Mouse (Mus musculus) MEL (cell line): Measurements from ENCODE around the gene Cntn5. TPM values are rescaled to one million over a fixed set of nuclear protein-coding genes. Genes with fewer than 3 reads are reported as not detected.

Source experiments
- DNase-seq: peaks from one replicate; pipeline ENCODE4 v3.0.0; 2011; ENCODE audit warnings: low read depth, low spot score
- H3K27ac ChIP-seq: 2 replicates; pipeline ENCODE4 v1.5.1; 2012; ENCODE audit warnings: low read depth, mild to moderate bottlenecking, control low read depth, low read length, moderate library complexity; ENCODE audit not compliant: control insufficient read depth
- H3K27me3 ChIP-seq, 2 experiments: fragments of 150-350 bp in 1 of 2; sonication (generic) in 1 of 2; 2 replicates each; pipeline ENCODE4 v1.6.1; 2012; ENCODE audit warnings: low read length in 2 of 2, mild to moderate bottlenecking in 2 of 2, improper control_type of control experiment in 1 of 2, moderate library complexity in 1 of 2; ENCODE audit not compliant: insufficient read depth in 2 of 2, control insufficient read depth in 1 of 2
- H3K36me3 ChIP-seq, 2 experiments: 2 replicates each; pipeline ENCODE4 v1.6.1; 2012 to 2014; ENCODE audit warnings: low read length in 2 of 2, improper control_type of control experiment in 1 of 2, inconsistent platforms in 1 of 2, mild to moderate bottlenecking in 1 of 2; ENCODE audit not compliant: insufficient read depth in 2 of 2, control insufficient read depth in 1 of 2
- H3K4me1 ChIP-seq, 2 experiments: fragments of 150-350 bp in 1 of 2; sonication (generic) in 1 of 2; 2 replicates each; pipeline ENCODE4 v1.6.1; 2012; ENCODE audit warnings: low read length in 2 of 2, improper control_type of control experiment in 1 of 2, mild to moderate bottlenecking in 1 of 2; ENCODE audit not compliant: insufficient read depth in 2 of 2, control insufficient read depth in 1 of 2
- H3K4me3 ChIP-seq, 2 experiments: fragments of 150-350 bp in 1 of 2; sonication (generic) in 1 of 2; 2 replicates each; pipeline ENCODE4 v1.5.1; 2012; ENCODE audit warnings: low read depth in 2 of 2, low read length in 2 of 2, mild to moderate bottlenecking in 2 of 2, moderate library complexity in 2 of 2, control low read depth in 1 of 2, improper control_type of control experiment in 1 of 2; ENCODE audit not compliant: control insufficient read depth in 1 of 2, insufficient read depth in 1 of 2
- H3K79me2 ChIP-seq: 2 replicates; pipeline ENCODE4 v1.6.1; 2012; ENCODE audit warnings: mild to moderate bottlenecking, low read length, moderate library complexity; ENCODE audit not compliant: control insufficient read depth, poor library complexity, insufficient read depth
- H3K9ac ChIP-seq: 2 replicates; pipeline ENCODE4 v1.6.1; 2012; ENCODE audit warnings: low read depth, mild to moderate bottlenecking, control low read depth, low read length, moderate library complexity; ENCODE audit not compliant: control insufficient read depth, poor library complexity, severe bottlenecking
- H3K9me3 ChIP-seq: fragments of 150-350 bp; sonication (generic); replicated peaks from 2 replicates; pipeline ENCODE4 v1.6.1; 2012; ENCODE audit warnings: mild to moderate bottlenecking, low read length, improper control_type of control experiment, moderate library complexity; ENCODE audit not compliant: insufficient read depth
- CHD1 ChIP-seq: IDR thresholded peaks from 2 replicates; pipeline ENCODE4 v1.6.1; 2012; ENCODE audit warnings: low read depth, mild to moderate bottlenecking, inconsistent platforms, low read length, improper control_type of control experiment
- CHD2 ChIP-seq: IDR thresholded peaks from 2 replicates; pipeline ENCODE4 v1.6.1; 2011; ENCODE audit warnings: low read length, improper control_type of control experiment
- CTCF ChIP-seq, 3 experiments: IDR thresholded peaks in 2 of 3; conservative IDR thresholded peaks in 1 of 3; 2 replicates each; pipeline ENCODE4 v1.5.1; 2011 to 2012; ENCODE audit warnings: low read length in 3 of 3, low read depth in 2 of 3, mild to moderate bottlenecking in 2 of 3, improper control_type of control experiment in 1 of 3, inconsistent platforms in 1 of 3, mixed read lengths in 1 of 3, moderate library complexity in 1 of 3; ENCODE audit not compliant: control insufficient read depth in 1 of 3, insufficient read depth in 1 of 3, poor library complexity in 1 of 3, severe bottlenecking in 1 of 3
- E2F4 ChIP-seq: IDR thresholded peaks from 2 replicates; pipeline ENCODE4 v1.6.1; 2011; ENCODE audit warnings: low read depth, low read length, improper control_type of control experiment, borderline replicate concordance
- ELF1 ChIP-seq: IDR thresholded peaks from 2 replicates; pipeline ENCODE4 v1.6.1; 2014; ENCODE audit warnings: low read depth, mild to moderate bottlenecking, inconsistent platforms, low read length, improper control_type of control experiment, moderate library complexity
- EP300 ChIP-seq, 2 experiments: IDR thresholded peaks; 2 replicates each; pipeline ENCODE4 v1.6.1; 2011; ENCODE audit warnings: improper control_type of control experiment in 2 of 2, low read length in 2 of 2, low read depth in 1 of 2, mild to moderate bottlenecking in 1 of 2
- ETS1 ChIP-seq: IDR thresholded peaks from 2 replicates; pipeline ENCODE4 v1.6.1; 2012; ENCODE audit warnings: low read depth, mild to moderate bottlenecking, inconsistent platforms, low read length, improper control_type of control experiment, moderate library complexity
- GABPA ChIP-seq: IDR thresholded peaks from 2 replicates; pipeline ENCODE4 v1.6.1; 2012; ENCODE audit warnings: low read depth, mild to moderate bottlenecking, inconsistent platforms, low read length, improper control_type of control experiment, moderate library complexity
- KAT2A ChIP-seq: conservative IDR thresholded peaks from 2 replicates; pipeline ENCODE4 v1.6.1; 2012; ENCODE audit warnings: low read depth, low read length, improper control_type of control experiment, inconsistent platforms
- MAX ChIP-seq: IDR thresholded peaks from 2 replicates; pipeline ENCODE4 v1.6.1; 2011; ENCODE audit warnings: low read length, improper control_type of control experiment
- POLR2A ChIP-seq, 2 experiments: IDR thresholded peaks; 2 replicates each; pipeline ENCODE4 v1.6.1; 2011 to 2012; ENCODE audit warnings: low read length in 2 of 2, mild to moderate bottlenecking in 2 of 2, control low read depth in 1 of 2, improper control_type of control experiment in 1 of 2, low read depth in 1 of 2, moderate library complexity in 1 of 2; ENCODE audit not compliant: control insufficient read depth in 1 of 2, insufficient read depth in 1 of 2, poor library complexity in 1 of 2
- POLR2AphosphoS5 ChIP-seq: IDR thresholded peaks from 2 replicates; pipeline ENCODE4 v1.6.1; 2012; ENCODE audit warnings: low read depth, borderline replicate concordance, mild to moderate bottlenecking, inconsistent platforms, low read length, moderate library complexity, mixed read lengths
- SIN3A ChIP-seq: IDR thresholded peaks from 2 replicates; pipeline ENCODE4 v1.6.1; 2012; ENCODE audit warnings: low read length, improper control_type of control experiment, inconsistent platforms
- SMC3 ChIP-seq: IDR thresholded peaks from 2 replicates; pipeline ENCODE4 v1.6.1; 2011; ENCODE audit warnings: low read depth, low read length, improper control_type of control experiment
- TBP ChIP-seq: IDR thresholded peaks from 2 replicates; pipeline ENCODE4 v1.8.0; 2011; ENCODE audit warnings: low read depth, low read length, improper control_type of control experiment
- UBTF ChIP-seq: IDR thresholded peaks from 2 replicates; pipeline ENCODE4 v1.6.1; 2012; ENCODE audit warnings: low read depth, mild to moderate bottlenecking, inconsistent platforms, low read length, improper control_type of control experiment, moderate library complexity, borderline replicate concordance; ENCODE audit not compliant: insufficient read depth
- ZMIZ1 ChIP-seq: IDR thresholded peaks from 2 replicates; pipeline ENCODE4 v1.6.1; 2012; ENCODE audit warnings: low read depth, mild to moderate bottlenecking, inconsistent platforms, low read length, improper control_type of control experiment, moderate library complexity
- polyA plus RNA-seq, 2 experiments: library from polyadenylated mRNA; stranded (reverse) in 1 of 2; unstranded in 1 of 2; fragments of >175 nt in 1 of 2; fragments of >200 nt in 1 of 2; gene quantifications; 2 replicates each; pipeline versions ENCODE4 v1.2.1 to v1.2.4; 2012; ENCODE audit warnings: low replicate concordance in 2 of 2, low read depth in 1 of 2; ENCODE audit not compliant: insufficient read length in 2 of 2, insufficient read depth in 1 of 2, missing spikeins in 1 of 2
- total RNA-seq: library from RNA; depleted of rRNA; stranded (reverse); fragments of 300-350 nt; gene quantifications from 2 replicates; pipeline ENCODE4 v1.2.3, GENCODE M21; 2012

The Cntn5 gene
- total and polyA plus RNA-seq, 3 experiments = not detected

GRCm38 (mm10) chr9:10071271-10071670 lies 833.3 kb downstream of the Cntn5 start:
- H3K4me1 ChIP-seq = no peaks in the 10 kb centered on the region
- H3K36me3 ChIP-seq = no peaks in the 10 kb centered on the region
- H3K4me3 ChIP-seq = no peak overlapping the region
- H3K27me3 ChIP-seq = no peaks in the 10 kb centered on the region
- DNase-seq = no peak
- no peaks in the 10 kb centered on the region for H3K9me3 ChIP-seq
- no peak overlapping the region for H3K9ac ChIP-seq
- TF ChIP-seq EP300 (IDR thresholded peaks at IDR 0.05; ENCODE audit: low read depth in 1 of 2, low read length in 2 of 2) (no peak), TBP (no peak), CTCF (IDR thresholded peaks at IDR 0.05 in 2 of 3, conservative IDR thresholded peaks at IDR 0.05 in 1 of 3; ENCODE audit: control insufficient read depth in 1 of 3, insufficient read depth in 1 of 3, low read depth in 2 of 3, low read length in 3 of 3, poor library complexity in 1 of 3, severe bottlenecking in 1 of 3) (no peak), UBTF (no peak), GABPA (no peak), KAT2A (no peak)
- H3K27ac ChIP-seq = no peak overlapping the region
- no peaks in the 10 kb centered on the region for H3K79me2 ChIP-seq

DNA sequence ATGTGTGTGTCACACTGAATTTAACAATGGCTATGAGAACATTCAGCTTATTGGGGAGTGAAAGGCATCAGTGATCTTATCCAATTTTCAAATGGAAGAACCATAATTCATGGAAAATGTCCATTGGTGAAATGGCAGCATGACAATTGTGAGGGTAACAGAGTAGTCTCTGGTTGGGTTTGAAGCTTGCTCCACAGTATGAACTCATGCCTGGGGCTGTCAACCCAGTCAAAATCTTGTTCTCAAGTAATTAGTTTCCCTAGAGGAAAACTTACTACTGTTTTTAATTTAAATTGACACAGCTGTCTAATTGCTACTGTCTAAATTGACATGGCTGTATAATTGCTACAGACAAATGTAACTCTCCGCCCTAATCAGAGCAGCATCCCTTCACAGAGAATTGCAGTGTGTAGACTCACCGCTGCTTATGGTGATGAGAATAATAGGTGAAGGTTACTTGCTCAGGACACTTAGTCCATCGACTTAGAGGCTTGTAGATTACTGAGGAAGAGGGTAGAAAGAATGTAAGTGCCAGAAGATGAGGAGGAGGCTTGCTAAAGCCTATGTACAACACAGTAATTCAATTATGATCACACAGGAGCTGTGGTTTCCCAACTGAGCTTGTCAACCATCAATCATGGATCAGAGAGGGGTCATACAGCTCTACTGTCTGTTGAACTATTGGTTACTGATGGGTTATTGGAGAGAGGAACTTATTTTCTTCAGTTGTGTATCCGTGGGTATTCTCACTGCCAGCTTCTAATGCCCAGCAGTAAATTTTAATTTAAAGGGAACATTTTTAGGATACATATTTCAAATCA lies 859.4 kb downstream of the Cntn5 start:
- H3K27ac ChIP-seq = no peak overlapping the region
- DNase-seq = no peak
- no peaks in the 10 kb centered on the region for H3K4me1 ChIP-seq
- TF ChIP-seq CHD2 (no peak), E2F4 (no peak), POLR2AphosphoS5 (no peak), SMC3 (no peak), MAX (no peak), SIN3A (no peak), ELF1 (no peak), ZMIZ1 (no peak), POLR2A (IDR thresholded peaks at IDR 0.05; ENCODE audit: control insufficient read depth in 1 of 2, insufficient read depth in 1 of 2, low read depth in 1 of 2, low read length in 2 of 2, poor library complexity in 1 of 2) (no peak), ETS1 (no peak), CHD1 (no peak), GABPA (no peak), TBP (no peak)
- no peaks in the 10 kb centered on the region for H3K36me3 ChIP-seq
- H3K27me3 ChIP-seq = no peaks in the 10 kb centered on the region
- no peaks in the 10 kb centered on the region for H3K79me2 ChIP-seq
- H3K9me3 ChIP-seq = no peaks in the 10 kb centered on the region
- H3K9ac ChIP-seq = no peak overlapping the region
- no peak overlapping the region for H3K4me3 ChIP-seq
